Mouse (Mus musculus): ENCODE data around the gene Cldn2. TPM values are rescaled to one million over a fixed set of nuclear protein-coding genes. Genes with fewer than 3 reads are reported as not detected.

The Cldn2 gene
- polyA plus RNA-seq, 1 experiment, result 1.1 TPM

GRCm38 (mm10) chrX:139777357-139777756 lies 23.3 kb upstream of the Cldn2 start:
- Histone ChIP-seq H3K27ac (ENCODE audit: insufficient read depth, low read length) (no peak overlapping the region), H3K4me3 (replicated peaks; ENCODE audit: insufficient read depth, low read depth, low read length) (no peak overlapping the region), H3K4me1 (ENCODE audit: control insufficient read depth, insufficient read depth, low read length) (no peaks in the 10 kb centered on the region; the same call in 1 of the 2 replicates), H3K27me3 (ENCODE audit: control insufficient read depth, insufficient read depth, low read length) (no peaks in the 10 kb centered on the region; the same call in 1 of the 2 replicates)
- TF ChIP-seq CTCF (IDR thresholded peaks at IDR 0.05; ENCODE audit: borderline replicate concordance, insufficient read depth, low read depth, low read length), result no peak
- DNase-seq, result no peak
- 78% methylated on average over 4 of the region's 4 CpGs for WGBS

DNA sequence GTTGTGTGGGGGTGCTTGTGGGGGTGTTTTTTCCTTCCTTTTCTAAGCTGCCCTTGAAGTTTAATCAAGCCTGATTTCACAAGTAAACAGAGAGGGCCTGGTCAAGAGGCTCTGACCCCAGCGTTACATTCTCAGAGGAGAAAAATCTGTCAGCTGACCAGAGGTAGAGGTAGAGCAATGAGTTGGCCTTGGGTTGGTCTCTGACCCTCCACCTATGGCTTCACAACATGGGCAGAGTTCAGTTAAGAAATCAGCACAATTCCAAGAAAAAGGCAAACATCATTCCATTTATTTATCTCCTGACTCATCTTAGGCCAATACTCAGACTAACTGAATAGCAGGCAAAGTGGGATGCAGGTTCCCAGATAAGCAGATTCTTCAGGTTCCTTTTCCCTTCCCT lies 21.7 kb upstream of the Cldn2 start:
- WGBS, result 92% methylated on average over 1 of the region's 1 CpGs
- Histone ChIP-seq H3K27ac (ENCODE audit: insufficient read depth, low read length) (no peak overlapping the region), H3K4me3 (replicated peaks; ENCODE audit: insufficient read depth, low read depth, low read length) (no peak overlapping the region), H3K27me3 (ENCODE audit: control insufficient read depth, insufficient read depth, low read length) (no peaks in the 10 kb centered on the region; the same call in 1 of the 2 replicates), H3K4me1 (ENCODE audit: control insufficient read depth, insufficient read depth, low read length) (no peaks in the 10 kb centered on the region; the same call in 1 of the 2 replicates)
- TF ChIP-seq POLR2A (IDR thresholded peaks at IDR 0.05; ENCODE audit: borderline replicate concordance, insufficient read depth, low read length), result no peak
- TF ChIP-seq CTCF (IDR thresholded peaks at IDR 0.05; ENCODE audit: borderline replicate concordance, insufficient read depth, low read depth, low read length), result no peak
- DNase-seq, result no peak

DNA sequence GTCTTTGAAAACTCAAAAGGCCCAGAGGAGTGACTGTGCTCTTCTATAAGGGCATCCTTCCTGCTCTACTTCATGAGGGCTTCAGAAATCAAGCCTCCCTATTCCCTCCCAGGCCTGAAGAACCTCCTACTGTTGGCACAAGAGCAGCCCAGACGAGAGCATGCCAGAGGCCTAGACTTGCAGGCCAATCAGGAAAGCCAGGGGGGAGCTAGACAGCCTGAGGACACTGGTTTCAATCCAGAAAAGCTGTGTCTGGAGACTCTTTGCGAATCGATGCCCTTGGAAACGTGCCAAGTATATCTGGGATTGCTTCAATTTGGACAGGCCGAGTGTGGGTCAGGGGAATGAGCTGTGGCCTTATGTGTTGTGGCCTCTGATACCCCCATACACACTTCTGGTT lies 21.2 kb upstream of the Cldn2 start:
- no peak overlapping the region for H3K4me3 ChIP-seq (replicated peaks; ENCODE audit: insufficient read depth, low read depth, low read length)
- H3K27me3 ChIP-seq (ENCODE audit: control insufficient read depth, insufficient read depth, low read length), result no peaks in the 10 kb centered on the region; the same call in 1 of the 2 replicates
- no peak for TF ChIP-seq POLR2A (IDR thresholded peaks at IDR 0.05; ENCODE audit: borderline replicate concordance, insufficient read depth, low read length)
- TF ChIP-seq CTCF (IDR thresholded peaks at IDR 0.05; ENCODE audit: borderline replicate concordance, insufficient read depth, low read depth, low read length), result no peak
- WGBS, result 31% methylated on average over 5 of the region's 5 CpGs
- DNase-seq, result no peak
- H3K4me1 ChIP-seq (ENCODE audit: control insufficient read depth, insufficient read depth, low read length), result no peaks in the 10 kb centered on the region; the same call in 1 of the 2 replicates
- H3K27ac ChIP-seq (ENCODE audit: insufficient read depth, low read length), result no peak overlapping the region

- no peak overlapping the region for H3K27ac ChIP-seq (ENCODE audit: insufficient read depth, low read length)
- H3K4me1 ChIP-seq (ENCODE audit: control insufficient read depth, insufficient read depth, low read length), result no peaks in the 10 kb centered on the region
- no peak for DNase-seq
- no peak for TF ChIP-seq CTCF (IDR thresholded peaks at IDR 0.05; ENCODE audit: borderline replicate concordance, insufficient read depth, low read depth, low read length)
- TF ChIP-seq POLR2A (IDR thresholded peaks at IDR 0.05; ENCODE audit: borderline replicate concordance, insufficient read depth, low read length), result no peak
- H3K27me3 ChIP-seq (ENCODE audit: control insufficient read depth, insufficient read depth, low read length), result no peaks in the 10 kb centered on the region; the same call in 1 of the 2 replicates
- no peak overlapping the region for H3K4me3 ChIP-seq (replicated peaks; ENCODE audit: insufficient read depth, low read depth, low read length)
- 59% methylated on average over 3 of the region's 3 CpGs for WGBS
Observed at GRCm38 (mm10) chrX:139780988-139781387, 19.6 kb upstream of the Cldn2 start.

DNA sequence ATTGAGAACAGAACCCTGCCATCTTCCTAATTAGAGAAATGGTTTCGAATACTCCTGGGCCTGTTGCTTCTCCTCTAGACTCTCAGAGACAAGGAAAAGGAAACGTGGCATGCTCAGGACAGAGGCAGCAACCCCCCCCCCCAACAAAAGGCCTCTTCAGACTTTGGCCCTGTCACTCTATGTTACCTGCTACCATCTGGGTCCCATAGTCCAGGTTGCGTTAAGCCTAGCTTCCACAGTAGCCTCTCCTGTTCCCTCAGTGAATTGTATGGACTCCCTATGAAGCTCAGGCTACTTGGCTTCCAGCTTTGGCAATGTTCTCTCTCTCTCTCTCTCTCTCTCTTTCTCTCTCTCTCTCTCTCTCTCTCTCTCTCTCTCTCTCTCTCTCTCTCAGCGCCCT lies 19.1 kb upstream of the Cldn2 start:
- no peaks in the 10 kb centered on the region for H3K4me1 ChIP-seq (ENCODE audit: control insufficient read depth, insufficient read depth, low read length)
- no peak for DNase-seq
- TF ChIP-seq CTCF (IDR thresholded peaks at IDR 0.05; ENCODE audit: borderline replicate concordance, insufficient read depth, low read depth, low read length) (no peak), POLR2A (IDR thresholded peaks at IDR 0.05; ENCODE audit: borderline replicate concordance, insufficient read depth, low read length) (no peak)
- no peak overlapping the region for H3K27ac ChIP-seq (ENCODE audit: insufficient read depth, low read length)
- no peaks in the 10 kb centered on the region; the same call in 1 of the 2 replicates for H3K27me3 ChIP-seq (ENCODE audit: control insufficient read depth, insufficient read depth, low read length)
- no peak overlapping the region for H3K4me3 ChIP-seq (replicated peaks; ENCODE audit: insufficient read depth, low read depth, low read length)
- 96% methylated on average over 4 of the region's 4 CpGs for WGBS

DNA sequence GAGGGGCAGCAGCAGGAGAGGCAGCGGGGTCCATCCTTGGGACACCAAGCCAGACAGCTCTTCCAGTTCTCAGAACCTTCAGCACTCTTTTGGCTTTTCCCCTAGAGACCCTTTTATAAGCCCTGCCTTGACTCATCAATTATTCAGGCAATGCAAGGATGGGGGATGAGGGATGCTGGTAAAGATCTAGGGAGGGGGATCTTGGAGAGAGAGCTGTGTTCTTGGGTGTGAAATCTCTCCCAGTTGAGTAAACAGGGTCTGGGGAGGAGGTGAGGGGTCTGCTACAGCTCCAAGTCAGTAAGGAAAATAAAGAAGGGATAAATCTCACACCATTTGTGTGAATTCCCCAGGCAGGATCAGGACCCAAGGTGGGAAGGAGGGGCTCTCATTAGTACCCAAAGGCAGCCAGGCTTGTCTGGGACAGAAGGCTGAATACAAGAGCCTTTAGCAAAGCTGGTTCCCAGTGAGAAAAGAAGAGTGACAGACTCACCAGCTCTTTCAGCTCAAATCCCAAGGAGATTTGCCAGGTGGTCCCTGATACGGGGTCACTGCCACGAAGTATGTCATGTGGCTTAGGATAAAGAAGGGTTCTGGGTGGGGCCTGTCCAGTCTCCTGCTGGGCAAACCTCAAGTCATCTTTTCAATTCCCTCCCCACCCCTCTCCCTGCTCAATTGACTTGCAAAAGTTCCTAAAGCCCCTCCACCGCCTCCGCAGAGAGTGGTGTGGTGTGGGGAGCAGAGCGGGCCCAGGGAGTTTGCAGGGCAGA lies 18.2 kb upstream of the Cldn2 start, which contains the start of gene Ripply1:
TSS of gene Ripply1 (minus strand) at position 76 of the 767 bp plus-strand sequence.
- Histone ChIP-seq H3K4me1 (ENCODE audit: control insufficient read depth, insufficient read depth, low read length) (no peaks in the 10 kb centered on the region), H3K4me3 (replicated peaks; ENCODE audit: insufficient read depth, low read depth, low read length) (no peak within 1 kb of the TSS), H3K27me3 (ENCODE audit: control insufficient read depth, insufficient read depth, low read length) (no peaks in the 10 kb centered on the region; the same call in 1 of the 2 replicates), H3K27ac (ENCODE audit: insufficient read depth, low read length) (no peak within 1 kb of the TSS)
- TF ChIP-seq POLR2A (IDR thresholded peaks at IDR 0.05; ENCODE audit: borderline replicate concordance, insufficient read depth, low read length) (no peak), CTCF (IDR thresholded peaks at IDR 0.05; ENCODE audit: borderline replicate concordance, insufficient read depth, low read depth, low read length) (no peak)
- DNase-seq, result no peak
- 65% methylated on average over 6 of the region's 6 CpGs for WGBS

DNA sequence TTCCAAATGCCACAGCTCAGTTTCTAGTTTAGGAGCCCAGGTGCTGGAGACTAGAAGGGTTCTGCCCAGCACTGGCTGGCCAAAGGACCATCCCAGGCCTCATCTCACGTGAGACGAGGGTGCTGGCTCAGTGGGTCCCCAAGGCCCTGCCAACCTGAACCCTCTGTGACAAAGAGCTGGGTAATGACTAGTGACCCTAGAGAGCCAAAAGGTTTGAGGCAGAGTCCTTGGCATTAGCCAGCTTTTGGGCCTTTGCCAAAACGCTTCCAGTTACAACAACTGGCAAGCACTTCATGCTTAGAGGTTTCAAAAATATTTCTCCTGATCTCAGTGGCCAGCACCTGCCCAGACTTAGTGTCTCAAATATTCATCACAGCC lies 17.6 kb upstream of the Cldn2 start:
- H3K27me3 ChIP-seq (ENCODE audit: control insufficient read depth, insufficient read depth, low read length), result no peaks in the 10 kb centered on the region
- no peaks in the 10 kb centered on the region for H3K4me1 ChIP-seq (ENCODE audit: control insufficient read depth, insufficient read depth, low read length)
- H3K27ac ChIP-seq (ENCODE audit: insufficient read depth, low read length), result no peak overlapping the region
- 51% methylated on average over 3 of the region's 3 CpGs for WGBS
- TF ChIP-seq CTCF (IDR thresholded peaks at IDR 0.05; ENCODE audit: borderline replicate concordance, insufficient read depth, low read depth, low read length), result no peak
- TF ChIP-seq POLR2A (IDR thresholded peaks at IDR 0.05; ENCODE audit: borderline replicate concordance, insufficient read depth, low read length), result no peak
- no peak overlapping the region for H3K4me3 ChIP-seq (replicated peaks; ENCODE audit: insufficient read depth, low read depth, low read length)
- DNase-seq, result no peak

- no peak overlapping the region for H3K4me3 ChIP-seq (replicated peaks; ENCODE audit: insufficient read depth, low read depth, low read length)
- TF ChIP-seq CTCF (IDR thresholded peaks at IDR 0.05; ENCODE audit: borderline replicate concordance, insufficient read depth, low read depth, low read length) (no peak), POLR2A (IDR thresholded peaks at IDR 0.05; ENCODE audit: borderline replicate concordance, insufficient read depth, low read length) (no peak)
- no peak overlapping the region for H3K27ac ChIP-seq (ENCODE audit: insufficient read depth, low read length)
- DNase-seq, result no peak
- H3K27me3 ChIP-seq (ENCODE audit: control insufficient read depth, insufficient read depth, low read length), result no peaks in the 10 kb centered on the region; the same call in 1 of the 2 replicates
- 91% methylated on average over 1 of the region's 1 CpGs for WGBS
- H3K4me1 ChIP-seq (ENCODE audit: control insufficient read depth, insufficient read depth, low read length), result no peaks in the 10 kb centered on the region
Observed at GRCm38 (mm10) chrX:139785764-139786163, 14.9 kb upstream of the Cldn2 start.
